Mouse (Mus musculus) brain, adult 2 months (tissue): ENCODE results near the gene Krt42.
A peak's percentile ranks its signal among the peaks of the same experiment; 100 is the strongest.
"Not testable (repeated sequence)": the region's sequence is repeated elsewhere in the genome, so short reads cannot be mapped to it uniquely, and the experiment has no call there.

Source experiments
- DNase-seq: peaks from one replicate; pipeline ENCODE4 v3.0.0; 2011; ENCODE audit warnings: low read depth, low spot score

Krt42 gene

GRCm38 (mm10) chr11:100269821-100270332, at the start of gene Krt42:
Gene Krt42 (minus strand): TSS chr11:100269871.
- no peak for DNase-seq

- no peak for DNase-seq
Observed at GRCm38 (mm10) chr11:100318529-100319451, 49.1 kb upstream of the Krt42 start.

GRCm38 (mm10) chr11:100317826-100318380, 48.2 kb upstream of the Krt42 start:
- no peak for DNase-seq

- DNase-seq: no peak
Observed at GRCm38 (mm10) chr11:100315439-100315838, 45.8 kb upstream of the Krt42 start.

- DNase-seq: no peak
Observed at GRCm38 (mm10) chr11:100313424-100313823, 43.8 kb upstream of the Krt42 start.

- DNase-seq: peak; percentile 89
Observed at GRCm38 (mm10) chr11:100312096-100312679, 42.5 kb upstream of the Krt42 start.

- DNase-seq: no peak
Observed at GRCm38 (mm10) chr11:100311656-100312055, 42.0 kb upstream of the Krt42 start.

- DNase-seq: not testable (repeated sequence)
Observed at GRCm38 (mm10) chr11:100308672-100309071, 39.0 kb upstream of the Krt42 start.

- no peak for DNase-seq
Observed at GRCm38 (mm10) chr11:100307900-100308299, 38.2 kb upstream of the Krt42 start.

GRCm38 (mm10) chr11:100301292-100301691, 31.6 kb upstream of the Krt42 start:
- DNase-seq: no peak

- peak; percentile 73 for DNase-seq
Observed at GRCm38 (mm10) chr11:100300293-100300692, 30.6 kb upstream of the Krt42 start.

- peak; percentile 76 for DNase-seq
Observed at GRCm38 (mm10) chr11:100298274-100299036, 28.8 kb upstream of the Krt42 start.

- DNase-seq: no peak
Observed at GRCm38 (mm10) chr11:100297801-100298200, 28.1 kb upstream of the Krt42 start.

GRCm38 (mm10) chr11:100295308-100295707, 25.6 kb upstream of the Krt42 start:
- peak; percentile 89 for DNase-seq

- DNase-seq: no peak
Observed at GRCm38 (mm10) chr11:100292884-100293283, 23.2 kb upstream of the Krt42 start.

- no peak for DNase-seq
Observed at GRCm38 (mm10) chr11:100290235-100290634, 20.6 kb upstream of the Krt42 start.

- DNase-seq: no peak
Observed at GRCm38 (mm10) chr11:100288942-100289341, 19.3 kb upstream of the Krt42 start.

- DNase-seq: peak; percentile 49
Observed at GRCm38 (mm10) chr11:100287024-100287423, 17.4 kb upstream of the Krt42 start.

- DNase-seq: no peak
Observed at GRCm38 (mm10) chr11:100284988-100285387, 15.3 kb upstream of the Krt42 start.

- DNase-seq: peak; percentile 67
Observed at GRCm38 (mm10) chr11:100282549-100282948, 12.9 kb upstream of the Krt42 start.
